Mouse (Mus musculus): ENCODE data around the gene Usp34.
"Not testable (repeated sequence)": the region's sequence is repeated elsewhere in the genome, so short reads cannot be mapped to it uniquely, and the experiment has no call there.

GRCm38 (mm10) chr11:23465862-23466261, 159.2 kb downstream of the Usp34 start:
- not testable (repeated sequence) for TF ChIP-seq POLR2A (IDR thresholded peaks at IDR 0.05; ENCODE audit: borderline replicate concordance, control insufficient read depth, low read depth, low read length); CTCF (IDR thresholded peaks at IDR 0.05; ENCODE audit: control insufficient read depth, insufficient read depth, low read length)
